Mouse (Mus musculus) left cerebral cortex, postnatal 4 days (tissue): ENCODE data around the gene Pou2f1. TPM values are rescaled to one million over a fixed set of nuclear protein-coding genes. Genes with fewer than 3 reads are reported as not detected.

Experiments used
- DNase-seq: peaks from one replicate; pipeline ENCODE4 v3.0.0-alpha.2; 2022
- intact Hi-C: fragments of 180-260 bp; cut with DNase I; formaldehyde crosslinking; loops from one replicate; pipeline ENCODE4 v1.15.1; 2025
- total RNA-seq, 2 experiments: library from RNA; stranded (reverse); gene quantifications; 2 replicates each; pipeline ENCODE4 v1.2.3; 2021

The Pou2f1 gene
- total RNA-seq, 2 experiments from 2014 or later: 27.6 to 29.4 TPM

DNA sequence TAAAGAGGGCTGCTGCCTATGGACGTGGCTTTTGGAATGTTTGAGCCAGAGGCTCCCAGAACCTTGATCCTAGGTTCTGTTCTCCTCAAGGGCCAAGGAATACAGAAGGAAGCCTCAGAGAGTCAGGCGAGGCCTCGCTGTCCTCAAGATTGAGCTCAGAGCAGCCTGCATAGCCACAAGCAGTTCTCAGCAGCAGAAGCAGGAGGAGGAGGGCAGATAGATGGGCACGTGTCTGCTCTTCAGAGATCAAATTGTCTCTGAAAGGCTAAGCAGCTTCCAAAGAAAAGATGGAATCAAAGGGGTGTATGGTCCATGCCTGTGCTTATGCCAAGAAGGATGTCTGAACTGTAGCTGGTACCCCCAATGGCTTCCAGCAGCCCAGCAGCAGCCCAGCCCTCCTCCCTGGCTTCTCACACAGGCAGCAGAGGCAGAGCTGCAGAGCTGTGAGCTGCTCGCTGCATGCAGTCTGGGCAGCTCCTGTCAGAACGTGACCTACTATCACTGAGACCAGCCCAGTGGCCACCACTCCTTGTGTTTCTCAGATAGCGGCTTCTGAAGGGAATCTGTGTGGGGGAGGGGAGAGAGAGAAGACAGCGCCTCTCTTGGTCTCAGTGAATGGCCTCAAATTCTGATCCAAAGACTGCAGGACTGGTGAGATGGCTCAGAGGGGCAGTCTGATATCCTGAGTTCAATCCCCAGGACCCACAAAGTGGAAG is 184.2 kb downstream of the Pou2f1 start:
- intact Hi-C loops: no loop called here
- DNase-seq: no peak

DNA sequence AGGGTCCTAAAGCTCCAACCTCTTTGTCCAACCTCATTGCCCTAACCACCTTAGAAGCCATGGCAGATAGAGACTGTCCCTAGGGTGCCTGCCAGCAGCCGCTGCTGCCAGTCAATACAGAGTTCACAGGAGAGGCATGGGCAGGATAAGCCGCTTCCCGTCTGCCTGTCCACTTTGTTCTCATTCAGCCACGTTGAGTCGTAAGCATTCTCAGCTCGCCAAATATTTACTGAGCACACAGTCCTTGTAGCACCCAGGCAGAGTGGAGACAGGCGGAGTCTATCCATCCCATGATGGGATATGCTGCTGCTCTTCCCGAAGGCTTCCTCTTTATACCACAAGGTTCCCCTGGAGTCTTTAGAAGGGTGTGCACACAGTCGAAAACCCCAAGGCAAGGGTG is 185.2 kb downstream of the Pou2f1 start:
- intact Hi-C loops: no loop called here
- DNase-seq: no peak

DNA sequence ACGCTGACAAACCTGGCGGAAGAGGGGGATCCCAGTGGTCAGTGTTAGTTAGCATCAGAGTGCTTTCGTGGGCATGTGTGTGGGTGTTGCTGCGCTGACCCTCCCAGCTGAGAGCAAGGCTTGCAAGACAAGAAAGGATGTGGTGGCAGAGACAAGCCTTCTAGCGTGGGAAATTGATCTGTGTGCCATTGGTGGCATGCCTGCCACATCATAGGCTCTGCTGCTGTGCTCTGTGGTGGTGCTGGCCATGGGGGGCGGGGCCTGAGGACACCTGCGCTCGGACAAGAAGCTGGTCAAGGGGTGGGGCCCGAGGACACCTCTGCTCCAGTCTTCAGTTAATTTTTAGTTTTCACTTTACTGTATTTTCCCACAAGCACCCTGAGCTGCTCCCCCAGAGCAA is 186.1 kb downstream of the Pou2f1 start:
- no peak for DNase-seq
- intact Hi-C loops: no loop called here

Other genes with a start within 250 kb of the Pou2f1 start
- gene Creg1, start 238.9 kb downstream of the Pou2f1 start, total RNA-seq: 10 to 100 TPM; 14.0 to 17.9 TPM
- under 1 TPM in 1 of 2 experiments, not detected in 1; 0.28 TPM for gene Cd247, start 214.0 kb downstream of the Pou2f1 start, total RNA-seq
- under 1 TPM; 0.62 to 0.85 TPM for gene Dusp27, start 125.2 kb upstream of the Pou2f1 start, total RNA-seq
- gene Gpa33, start 127.6 kb upstream of the Pou2f1 start, total RNA-seq: not detected
- under 1 TPM in 1 of 2 experiments, not detected in 1; 0.24 TPM for gene Mael, start 236.1 kb upstream of the Pou2f1 start, total RNA-seq